Comparison of ENCODE assay signal across 8 mouse cellular contexts in genomic region chr4:109677221-109677620, GRCm38 (mm10). TPM values are rescaled to one million over a fixed set of nuclear protein-coding genes. Genes with fewer than 3 reads are reported as not detected.
DNase-seq lines count a peak whose midpoint lies in the region; ATAC-seq and TF ChIP-seq lines count a peak whose summit lies in the region.

No protein-coding gene starts in this region.

- intact Hi-C loops in heart, adult 2 months (cut with DNase I) = loop anchor here (10.0 kb wide), 1 partner anchor 392 kb away; the partner anchor contains the start of gene Eps15

- no peak for ATAC-seq in liver, embryonic 12.5 days

- H3K79me2 ChIP-seq in heart, adult 2 months (replicated peaks; ENCODE audit: control insufficient read depth, insufficient read depth, low read length) = peaks cover 3% of the 10 kb centered on the region; the same call in 1 of the 2 replicates
- peaks cover 22% of the 10 kb centered on the region for H3K79me2 ChIP-seq in CH12.LX (replicated peaks; ENCODE audit: control insufficient read depth, extremely low read depth, insufficient read depth, poor library complexity, severe bottlenecking)

- H3K4me2 ChIP-seq in CH12.LX (ENCODE audit: insufficient read depth, low read depth, poor library complexity, severe bottlenecking) = peak overlapping the region; percentile 80
- peak overlapping the region; percentile 83 for H3K4me2 ChIP-seq in liver, embryonic 12.5 days

- no peak for TF ChIP-seq EP300 in heart, adult 2 months (IDR thresholded peaks at IDR 0.05; ENCODE audit: insufficient read depth, low read depth, low read length)
- TF ChIP-seq EP300 in CH12.LX (IDR thresholded peaks at IDR 0.05; ENCODE audit: low read length) = no peak

- H3K9ac ChIP-seq in heart, adult 2 months (ENCODE audit: low read depth, low read length) = peak overlapping the region; percentile 88
- H3K9ac ChIP-seq in CH12.LX (ENCODE audit: insufficient read depth, low read depth) = peak overlapping the region; percentile 82
- H3K9ac ChIP-seq in liver, embryonic 12.5 days = peak overlapping the region; percentile 93

- peaks cover 2% of the 10 kb centered on the region; the same call in 1 of the 2 replicates for H3K36me3 ChIP-seq in heart, adult 2 months (ENCODE audit: control insufficient read depth, insufficient read depth, low read length)
- H3K36me3 ChIP-seq in CH12.LX (replicated peaks in 1 of 2; ENCODE audit: control insufficient read depth in 1 of 2, insufficient read depth in 1 of 2, low read length in 1 of 2) = peaks cover 0 to 5% of the 10 kb centered on the region in 2 experiments
- no peaks in the 10 kb centered on the region for H3K36me3 ChIP-seq in forebrain, embryonic 10.5 days (replicated peaks)
- H3K36me3 ChIP-seq in liver, embryonic 12.5 days = no peaks in the 10 kb centered on the region

- whole genome bisulfite sequencing in heart, adult 2 months = under 1% methylated on average over 3 of the region's 3 CpGs
- WGBS in forebrain, embryonic 10.5 days = 0% methylated on average over 3 of the region's 3 CpGs
- WGBS in liver, embryonic 12.5 days (ENCODE audit: insufficient replicate concordance) = 1% methylated on average over 3 of the region's 3 CpGs

- peaks cover 2% of the 10 kb centered on the region for H3K4me1 ChIP-seq in heart, adult 2 months (ENCODE audit: control insufficient read depth, insufficient read depth, low read length)
- H3K4me1 ChIP-seq in CH12.LX (ENCODE audit: control insufficient read depth in 1 of 2, insufficient read depth in 2 of 2) = peaks cover 0 to 26% of the 10 kb centered on the region in 2 experiments; a peak in 2 of 4 replicates
- peaks cover 16% of the 10 kb centered on the region for H3K4me1 ChIP-seq in forebrain, embryonic 10.5 days
- peaks cover 35% of the 10 kb centered on the region for H3K4me1 ChIP-seq in liver, embryonic 12.5 days

- in situ Hi-C loops in CH12.LX (cut with MboI; ENCODE audit: low pct_ligation_motif_present, low pct_unique_long_range_greater_than_20kb, low sequenced_read_pairs) = no loop called here

- TF ChIP-seq POLR2A in heart, adult 2 months (IDR thresholded peaks at IDR 0.05; ENCODE audit: insufficient read depth, low read depth, low read length) = no peak
- no peak for TF ChIP-seq POLR2A in CH12.LX (IDR thresholded peaks at IDR 0.05; ENCODE audit: low read depth, low read length)

- H3K4me3 ChIP-seq in heart, adult 2 months = peak overlapping the region; percentile 88
- peak overlapping the region; percentile 68 to 92 (median 86) for H3K4me3 ChIP-seq in CH12.LX (replicated peaks in 1 of 3; ENCODE audit: low read depth in 2 of 3, low read length in 2 of 3, poor library complexity in 1 of 3)
- H3K4me3 ChIP-seq in forebrain, embryonic 10.5 days = peak overlapping the region; percentile 90
- H3K4me3 ChIP-seq in liver, embryonic 12.5 days = peak overlapping the region; percentile 88

- no peak for TF ChIP-seq RAD21 in CH12.LX (IDR thresholded peaks at IDR 0.05; ENCODE audit: low read depth, low read length)

- TF ChIP-seq CTCF in heart, adult 2 months (IDR thresholded peaks at IDR 0.05) = no peak
- TF ChIP-seq CTCF in CH12.LX (conservative IDR thresholded peaks at IDR 0.05 in 1 of 2, IDR thresholded peaks at IDR 0.05 in 1 of 2; ENCODE audit: low read depth in 2 of 2, low read length in 2 of 2) = no peak

- DNase-seq in heart, adult 2 months = no peak
- no peak for DNase-seq in heart, adult 8-10 months (ENCODE audit: low spot score)
- DNase-seq in CH12.LX (ENCODE audit: extremely low read depth) = peak; percentile 19
- DNase-seq in forebrain, embryonic 10.5 days (ENCODE audit: extremely low spot score, low spot score) = no peak
- DNase-seq in frontal cortex, adult 2 months (ENCODE audit: extremely low spot score in 1 of 2, low spot score in 1 of 2) = no peak
- DNase-seq in right cerebral cortex, postnatal 25 days = no peak
- DNase-seq in MN1 (ENCODE audit: low spot score) = no peak

- dilution Hi-C loops in CH12.LX (cut with MboI; ENCODE audit: extremely low pct_ligation_motif_present, extremely low pct_unique_long_range_greater_than_20kb, low sequenced_read_pairs) = no loop called here

- peak overlapping the region; percentile 93 for H3K27ac ChIP-seq in heart, adult 2 months
- H3K27ac ChIP-seq in CH12.LX (ENCODE audit: insufficient read depth, low read depth) = no peak overlapping the region
- peak overlapping the region; percentile 95 for H3K27ac ChIP-seq in forebrain, embryonic 10.5 days
- H3K27ac ChIP-seq in liver, embryonic 12.5 days = peak overlapping the region; percentile 99

- H3K27me3 ChIP-seq in heart, adult 2 months (ENCODE audit: control insufficient read depth, insufficient read depth, low read length) = no peaks in the 10 kb centered on the region
- no peaks in the 10 kb centered on the region for H3K27me3 ChIP-seq in CH12.LX (replicated peaks)
- no peaks in the 10 kb centered on the region for H3K27me3 ChIP-seq in forebrain, embryonic 10.5 days (ENCODE audit: poor library complexity, severe bottlenecking)
- no peaks in the 10 kb centered on the region for H3K27me3 ChIP-seq in liver, embryonic 12.5 days (replicated peaks)

- no peaks in the 10 kb centered on the region for H3K9me3 ChIP-seq in CH12.LX (replicated peaks; ENCODE audit: low read length)
- H3K9me3 ChIP-seq in forebrain, embryonic 10.5 days = no peaks in the 10 kb centered on the region
- no peaks in the 10 kb centered on the region for H3K9me3 ChIP-seq in liver, embryonic 12.5 days (replicated peaks)

TF ChIP-seq in CH12.LX, 34 proteins besides CTCF, POLR2A, EP300 and RAD21:
- TF ChIP-seq PAX5 (IDR thresholded peaks at IDR 0.05; ENCODE audit: low read length) (no peak), MYC (IDR thresholded peaks at IDR 0.05; ENCODE audit: low read depth, low read length) (no peak), KAT2A (IDR thresholded peaks at IDR 0.05; ENCODE audit: insufficient replicate concordance, low read length) (no peak)

RNA-seq across cellular contexts. Expression of gene Faf1, which starts 0.8 kb away (rescaled TPM):
- total RNA-seq in heart, adult 2 months (2021) = 10 to 100 TPM; 37.1 to 46.0 TPM
- 9.6 and 18.5 TPM in 2 replicates for polyA plus RNA-seq in heart, adult 2 months (2012; rRNA removed)
- 10 to 100 TPM; 35.9 to 44.0 (median 40.6) TPM for total RNA-seq in heart, adult 8-10 months (2022)
- total RNA-seq in CH12.LX (2012; rRNA removed) (34.9 and 35.8 TPM in 2 replicates), CH12.LX (2014; rRNA removed) (52.8 and 65.5 TPM in 2 replicates)
- polyA plus RNA-seq in CH12.LX (2012; ENCODE audit: insufficient read length, low read depth) = 38.2 and 38.4 TPM in 2 replicates
- 28.3 and 29.7 TPM in 2 replicates for polyA plus RNA-seq in forebrain, embryonic 10.5 days (2016; fragmentation: Nextera tagmentation; extraction: Ambion mirVana)
- polyA plus RNA-seq in liver, embryonic 12.5 days (2016; fragmentation: Nextera tagmentation; extraction: Ambion mirVana) = 31.3 and 31.4 TPM in 2 replicates
- polyA plus RNA-seq in frontal cortex, adult 2 months (2012; rRNA removed) = 16.2 and 21.4 TPM in 2 replicates

RNA-seq across cellular contexts. Expression of gene Cdkn2c, which starts 10.2 kb away (rescaled TPM):
- total RNA-seq in heart, adult 2 months (2021) = 10 to 100 TPM; 11.0 to 14.5 TPM
- polyA plus RNA-seq in heart, adult 2 months (2012; rRNA removed) = 6.3 and 11.0 TPM in 2 replicates
- 10 to 100 TPM; 11.7 to 14.3 (median 13.2) TPM for total RNA-seq in heart, adult 8-10 months (2022)
- total RNA-seq in CH12.LX (2012; rRNA removed) (15.0 and 16.1 TPM in 2 replicates), CH12.LX (2014; rRNA removed) (12.8 and 14.1 TPM in 2 replicates)
- polyA plus RNA-seq in CH12.LX (2012; ENCODE audit: insufficient read length, low read depth) = 6.8 and 7.1 TPM in 2 replicates
- polyA plus RNA-seq in forebrain, embryonic 10.5 days (2016; fragmentation: Nextera tagmentation; extraction: Ambion mirVana) = 2.8 and 4.2 TPM in 2 replicates
- polyA plus RNA-seq in liver, embryonic 12.5 days (2016; fragmentation: Nextera tagmentation; extraction: Ambion mirVana) = 14.8 and 15.7 TPM in 2 replicates
- 4.3 and 4.8 TPM in 2 replicates for polyA plus RNA-seq in frontal cortex, adult 2 months (2012; rRNA removed)
